Mouse (Mus musculus): ENCODE results near the gene Gprin3.

DNA sequence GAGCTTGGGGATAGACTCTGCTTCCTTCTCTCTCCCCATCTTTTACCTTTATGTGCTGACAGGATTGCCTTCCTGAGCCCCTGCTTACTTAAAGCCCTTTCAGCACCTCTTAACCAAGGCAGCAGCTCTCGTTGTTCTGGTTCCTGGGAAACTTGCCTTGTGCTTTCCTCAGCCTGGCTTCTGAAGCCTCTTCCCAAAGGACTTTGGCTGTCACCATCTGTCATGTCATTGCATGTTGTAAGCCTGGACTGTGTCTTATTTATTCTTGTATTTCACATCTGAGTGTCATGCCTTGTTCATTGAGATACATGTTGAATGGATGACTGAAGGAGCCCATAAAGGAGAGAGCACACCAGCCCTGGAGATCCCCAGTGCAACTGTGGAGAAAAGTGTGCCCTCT, 2.3 kb downstream of the Gprin3 start:
- TF ChIP-seq CTCF (IDR thresholded peaks at IDR 0.05; ENCODE audit: control insufficient read depth, insufficient read depth, insufficient replicate concordance, low read depth, low read length) = no peak
- TF ChIP-seq POLR2A (IDR thresholded peaks at IDR 0.05; ENCODE audit: control insufficient read depth, low read depth, low read length) = no peak
